Mouse (Mus musculus) right cerebral cortex, adult 2 months (tissue): Measurements from ENCODE around the gene Sept1.
"Not testable (repeated sequence)": the region's sequence is repeated elsewhere in the genome, so short reads cannot be mapped to it uniquely, and the experiment has no call there.

ENCODE experiments used
- DNase-seq, 2 experiments: peaks; one replicate each; pipeline ENCODE4 v3.0.0; 2021 to 2022; ENCODE audit warnings: low spot score in 2 of 2

Sept1 gene

GRCm38 (mm10) chr7:127253821-127254769, 21.2 kb upstream of the Sept1 start:
- peak; percentile 94 for DNase-seq

DNA sequence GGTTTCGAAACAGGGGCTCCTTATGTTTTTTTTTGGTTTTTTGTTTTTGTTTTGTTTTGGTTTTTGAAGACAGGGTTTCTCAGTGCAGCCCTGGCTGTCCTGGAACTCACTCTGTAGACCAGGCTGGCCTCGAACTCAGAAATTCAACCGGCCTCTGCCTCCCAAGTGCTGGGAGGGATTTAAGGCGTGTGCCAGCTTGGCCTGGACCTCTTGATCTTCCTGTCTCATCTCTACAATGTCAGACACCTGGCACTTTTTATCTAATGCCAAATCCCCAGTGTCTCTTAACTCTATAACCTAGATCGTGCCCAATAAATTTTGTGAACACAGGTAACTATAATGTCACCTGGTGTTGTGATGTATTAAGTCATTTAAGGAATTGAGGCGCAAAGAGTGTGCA, 20.4 kb upstream of the Sept1 start:
- DNase-seq = no peak

- DNase-seq = no peak
These were observed 19.5 kb upstream of the Sept1 start for GRCm38 (mm10) chr7:127252414-127252813.

GRCm38 (mm10) chr7:127250511-127250910, 17.6 kb upstream of the Sept1 start:
- DNase-seq = not testable (repeated sequence)

DNA sequence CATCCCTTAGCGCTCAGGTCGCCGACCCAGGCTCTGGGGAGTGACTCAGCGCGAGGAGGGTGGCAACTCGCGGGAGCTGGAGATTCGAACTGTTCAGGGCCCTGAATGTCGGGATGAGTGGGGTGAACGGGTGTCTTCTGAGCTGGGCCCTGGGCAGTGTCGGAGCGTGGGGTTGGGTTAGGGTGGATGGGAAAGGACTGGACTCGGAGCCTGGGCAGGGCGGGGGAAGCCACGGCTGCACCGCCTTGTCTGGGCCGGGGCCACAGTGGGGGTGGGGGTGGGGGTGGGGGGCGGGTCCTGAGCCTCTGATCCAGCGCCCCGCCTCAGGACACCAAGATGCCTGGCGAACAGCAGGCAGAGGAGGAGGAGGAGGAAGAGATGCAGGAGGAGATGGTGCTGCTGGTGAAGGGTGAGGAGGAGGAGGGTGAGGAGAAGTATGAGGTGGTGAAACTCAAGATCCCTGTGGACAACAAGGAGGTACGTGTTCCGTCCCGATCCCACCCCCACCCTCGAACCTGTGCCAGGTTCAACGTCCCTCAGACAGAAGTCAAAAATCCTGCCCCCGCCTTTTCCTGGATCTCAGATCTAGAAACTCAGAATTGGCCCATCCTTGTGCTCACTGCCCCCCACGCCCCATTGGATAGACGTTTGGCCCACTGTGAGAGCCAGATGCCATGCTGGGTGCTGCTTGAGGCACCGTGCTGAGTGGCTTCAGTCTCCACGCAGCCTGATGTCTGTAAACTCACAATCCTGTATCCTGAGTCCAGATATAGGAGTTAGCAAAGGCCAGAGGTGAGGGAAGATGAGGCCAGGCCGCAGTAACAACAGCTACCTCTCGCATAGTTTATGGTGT, 12.0 kb upstream of the Sept1 start:
- DNase-seq = no peak

GRCm38 (mm10) chr7:127243870-127244657, 11.1 kb upstream of the Sept1 start, which contains the start of gene Zfp771:
TSS of gene Zfp771 (plus strand) at chr7:127244274.
- peak; percentile 89 to 93 for DNase-seq

- DNase-seq = no peak
These were observed 10.5 kb upstream of the Sept1 start for GRCm38 (mm10) chr7:127243361-127243867.

DNA sequence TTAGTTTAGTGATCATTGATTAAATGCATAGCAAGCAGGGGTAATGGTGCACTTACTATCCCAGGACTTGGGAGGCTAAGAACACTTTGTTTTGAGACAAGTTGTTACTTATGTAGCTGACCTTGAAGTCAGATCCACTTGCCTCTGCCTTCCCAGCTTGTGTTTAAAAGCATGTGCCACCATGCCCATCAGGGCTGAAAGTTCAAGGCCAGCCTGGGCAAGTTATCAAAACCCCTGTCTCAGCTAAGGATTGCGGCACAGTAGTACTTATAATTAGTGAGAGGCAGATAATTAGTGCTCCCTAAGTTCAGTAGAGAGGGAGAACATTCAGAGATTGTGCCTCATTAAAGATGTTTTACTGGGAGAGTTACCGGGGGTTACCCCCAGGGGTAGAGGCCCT, 1.8 kb upstream of the Sept1 start:
- no peak for DNase-seq

GRCm38 (mm10) chr7:127233765-127234164, 835 bp upstream of the Sept1 start:
- no peak for DNase-seq

GRCm38 (mm10) chr7:127233368-127233749, 429 bp upstream of the Sept1 start:
- peak in 1 of 2 experiments; percentile 47 for DNase-seq

DNA sequence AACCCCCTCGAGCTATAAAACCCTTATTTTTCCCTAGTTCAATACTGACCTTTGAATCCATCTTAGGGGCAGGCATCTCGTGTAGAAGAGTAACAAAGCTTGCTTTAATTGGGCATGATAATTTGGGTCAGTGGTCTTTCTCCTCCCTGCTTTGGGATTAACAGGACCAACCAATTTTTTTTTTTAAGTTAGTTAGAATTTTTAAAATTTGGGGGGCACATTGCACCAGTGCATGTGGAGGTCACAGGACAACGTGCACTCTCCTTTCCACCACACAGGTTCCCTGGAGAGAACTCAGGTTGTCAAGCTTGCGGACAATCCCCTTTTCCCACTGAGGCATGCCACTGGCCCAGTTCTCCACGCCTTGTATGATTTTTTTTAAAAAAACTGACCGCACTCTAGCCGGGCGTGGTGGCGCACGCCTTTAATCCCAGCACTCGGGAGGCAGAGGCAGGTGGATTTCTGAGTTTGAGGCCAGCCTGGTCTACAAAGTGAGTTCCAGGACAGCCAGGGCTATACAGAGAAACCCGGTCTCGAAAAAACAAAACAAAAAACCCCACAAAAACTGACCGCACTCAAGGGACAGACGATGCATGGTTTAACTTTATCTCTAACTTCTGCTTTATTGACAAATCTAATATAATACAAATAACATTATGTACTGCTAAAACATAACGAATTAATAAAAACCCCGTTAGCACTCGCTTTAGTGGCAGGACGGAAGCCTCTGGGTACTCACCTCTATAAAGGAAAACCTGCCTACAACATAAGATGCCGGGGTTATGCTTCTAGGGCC, 906 bp downstream of the Sept1 start:
- DNase-seq = no peak

DNA sequence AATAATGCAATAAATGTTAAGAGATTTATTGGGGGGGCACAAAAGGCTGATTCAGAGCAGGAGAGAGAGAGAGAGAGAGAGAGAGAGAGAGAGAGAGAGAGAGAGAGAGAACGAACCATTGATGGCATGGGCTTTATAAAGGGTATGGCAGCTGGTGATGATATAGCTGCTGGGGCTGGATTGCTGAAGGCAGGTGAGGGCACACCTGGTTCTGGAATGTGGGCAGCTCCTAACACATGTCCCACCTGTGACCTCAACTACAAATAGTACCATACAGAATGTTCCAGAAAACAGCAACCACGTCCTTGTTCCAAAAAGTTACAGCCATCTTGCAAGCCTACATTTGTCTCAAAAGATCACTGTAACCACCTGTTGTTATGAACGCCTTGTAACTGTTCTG, 1.6 kb downstream of the Sept1 start:
- no peak for DNase-seq

DNA sequence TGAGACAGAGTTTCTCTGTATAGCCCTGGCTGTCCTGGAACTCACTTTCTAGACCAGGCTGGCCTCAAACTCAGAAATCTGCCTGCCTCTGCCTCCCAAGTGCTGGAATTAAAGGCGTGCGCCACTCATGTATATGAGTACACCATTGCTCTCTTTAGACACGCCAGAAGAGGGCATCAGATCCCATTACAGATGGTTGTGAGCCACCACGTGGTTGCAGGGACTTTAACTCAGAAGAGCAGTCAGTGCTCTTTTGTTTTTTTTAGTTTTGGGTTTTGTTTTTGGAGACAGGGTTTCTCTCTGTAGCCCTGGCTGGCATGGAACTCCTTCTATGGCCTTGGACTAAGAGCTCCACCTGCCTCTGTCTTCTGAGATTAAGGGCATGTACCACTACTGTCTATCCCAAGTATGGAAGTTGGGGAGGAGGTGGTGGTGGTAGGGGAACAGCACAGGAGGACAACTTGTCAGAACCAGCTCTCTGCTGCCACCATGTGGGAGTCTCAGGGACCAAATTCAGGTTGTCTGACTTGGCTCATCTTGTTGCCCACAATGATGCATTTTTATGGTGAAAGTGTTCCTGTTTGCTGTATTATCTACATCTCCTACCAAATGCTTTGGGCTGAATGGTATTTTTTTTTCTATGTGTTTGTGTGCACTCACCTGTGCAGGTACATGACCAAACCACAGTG, 4.2 kb downstream of the Sept1 start:
- DNase-seq = peak; percentile 87 to 89

DNA sequence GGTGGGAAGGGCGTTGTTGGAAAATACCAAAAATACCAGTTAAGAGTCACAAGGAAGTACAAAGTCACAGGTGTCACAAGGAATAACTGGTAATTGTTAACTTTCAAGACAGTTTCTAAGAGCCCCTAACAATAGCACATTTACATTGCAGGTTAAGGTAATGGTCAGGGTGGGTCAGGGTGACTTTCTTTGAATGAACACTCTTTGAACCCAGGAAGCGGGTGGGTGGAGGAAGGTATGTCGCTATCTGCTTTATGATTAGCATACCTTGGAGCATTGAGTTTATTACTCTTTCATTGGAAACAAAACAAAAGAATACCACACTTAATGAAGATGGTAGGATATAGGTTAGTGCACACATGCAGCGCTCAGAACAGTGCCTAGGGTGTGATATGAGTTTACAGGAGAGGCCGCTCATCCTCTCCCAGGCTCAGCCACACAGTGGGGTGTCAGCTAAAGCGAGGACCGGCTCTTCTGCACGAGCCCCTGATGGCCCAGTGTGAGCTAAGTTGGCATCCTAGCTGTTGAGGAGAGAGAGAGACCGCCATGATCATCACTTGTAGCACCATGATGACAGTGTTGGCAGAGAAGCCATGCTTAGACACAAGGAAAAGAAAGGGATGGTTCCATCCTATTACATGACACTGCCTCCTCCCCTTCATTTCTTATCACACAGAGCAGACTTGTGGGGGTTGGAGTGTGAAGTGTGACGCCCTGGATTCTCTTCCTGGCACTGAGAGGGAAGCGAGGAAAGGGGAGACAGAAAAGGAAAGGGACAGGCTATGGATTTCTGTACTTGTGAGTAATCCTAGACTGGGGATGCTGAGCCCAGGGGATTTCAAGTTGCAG, 7.6 kb downstream of the Sept1 start:
- no peak for DNase-seq

GRCm38 (mm10) chr7:127224616-127225015, 8.3 kb downstream of the Sept1 start:
- DNase-seq = no peak

GRCm38 (mm10) chr7:127223515-127224478, 9.1 kb downstream of the Sept1 start:
- DNase-seq = no peak

- no peak for DNase-seq
These were observed 9.8 kb downstream of the Sept1 start for GRCm38 (mm10) chr7:127223106-127223505.

DNA sequence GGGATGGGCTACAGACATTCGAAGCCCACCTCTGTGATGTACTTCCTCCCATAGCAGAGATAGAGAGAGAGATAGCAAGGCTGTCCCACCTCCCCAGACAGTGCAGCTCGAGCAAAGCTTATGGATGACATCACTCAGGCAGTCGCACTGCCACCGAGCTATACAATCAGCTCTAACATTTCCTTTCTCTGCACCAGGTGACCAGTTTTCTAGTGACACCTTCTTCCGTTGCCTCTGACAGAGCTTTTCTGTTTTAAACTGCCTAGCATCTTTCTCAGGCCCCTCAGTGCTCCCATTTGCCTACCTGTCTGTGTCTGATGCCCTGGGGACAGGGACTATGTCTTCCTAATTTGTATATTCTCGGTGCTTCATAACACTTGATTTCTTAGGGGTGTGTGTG, 12.5 kb downstream of the Sept1 start:
- no peak for DNase-seq
